Mouse (Mus musculus): ENCODE measurements around the gene Brsk2. TPM values are rescaled to one million over a fixed set of nuclear protein-coding genes. Genes with fewer than 3 reads are reported as not detected.

Gene Brsk2
- polyA plus RNA-seq, 1 experiment from 2014 or later = 21.0 TPM

- Histone ChIP-seq H3K9ac (no peak overlapping the region), H3K4me3 (no peak overlapping the region), H3K4me2 (replicated peaks) (no peak overlapping the region), H3K36me3 (no peaks in the 10 kb centered on the region; the same call in none of the 2 replicates), H3K27ac (no peak overlapping the region), H3K4me1 (peaks cover 4% of the 10 kb centered on the region; the same call in 1 of the 2 replicates), H3K9me3 (no peaks in the 10 kb centered on the region), H3K27me3 (replicated peaks) (no peaks in the 10 kb centered on the region)
- WGBS = 16% methylated on average over 2 of the region's 2 CpGs
- no peak for ATAC-seq (ENCODE audit: low FRiP score, low read depth)
These were observed 95.8 kb downstream of the Brsk2 start for GRCm38 (mm10) chr7:142045344-142045743.

- WGBS = 44% methylated on average over 1 of the region's 1 CpGs
- no peak overlapping the region for H3K9ac ChIP-seq
- H3K4me3 ChIP-seq = no peak overlapping the region
These were observed 96.4 kb downstream of the Brsk2 start for GRCm38 (mm10) chr7:142045932-142046331.

GRCm38 (mm10) chr7:142050536-142050935, 101.0 kb downstream of the Brsk2 start:
- no peaks in the 10 kb centered on the region for H3K27me3 ChIP-seq (replicated peaks)
- ATAC-seq (ENCODE audit: low FRiP score, low read depth) = no peak
- no peaks in the 10 kb centered on the region for H3K9me3 ChIP-seq
- 0 out of 2 replicates have a peak, but pooled peaks cover under 1% of the 10 kb centered on the region for H3K4me1 ChIP-seq
- H3K36me3 ChIP-seq = peaks cover 2% of the 10 kb centered on the region; the same call in 1 of the 2 replicates
- no peak overlapping the region for H3K9ac ChIP-seq
- no peak overlapping the region for H3K27ac ChIP-seq
- H3K4me2 ChIP-seq (replicated peaks) = no peak overlapping the region
- no peak overlapping the region for H3K4me3 ChIP-seq

More at GRCm38 (mm10) chr7:142045932-142046331, 96.4 kb downstream of the Brsk2 start:
- ATAC-seq (ENCODE audit: low FRiP score, low read depth) = no peak
- peaks cover 4% of the 10 kb centered on the region; the same call in 1 of the 2 replicates for H3K4me1 ChIP-seq
- H3K27ac ChIP-seq = no peak overlapping the region
- no peak overlapping the region for H3K4me2 ChIP-seq (replicated peaks)
- H3K27me3 ChIP-seq (replicated peaks) = no peaks in the 10 kb centered on the region
- H3K36me3 ChIP-seq = no peaks in the 10 kb centered on the region; the same call in none of the 2 replicates
- no peaks in the 10 kb centered on the region for H3K9me3 ChIP-seq

Small RNA genes within 50 kb of the gene (microRNA-seq; reads per million reads assigned to microRNA genes)
- 0.87 reads per million for gene Mir3104

Other genes with a start within 250 kb of the Brsk2 start
- gene Muc5ac, start 160.8 kb upstream of the Brsk2 start, polyA plus RNA-seq (2016; fragmentation: Nextera tagmentation; extraction: Ambion mirVana) = not detected in 2 replicates
- 0.01 and 0.03 TPM in 2 replicates for gene Muc5b, start 110.7 kb upstream of the Brsk2 start, polyA plus RNA-seq (2016; fragmentation: Nextera tagmentation; extraction: Ambion mirVana)
- 70.1 and 74.1 TPM in 2 replicates for gene Tollip, start 31.2 kb upstream of the Brsk2 start, polyA plus RNA-seq (2016; fragmentation: Nextera tagmentation; extraction: Ambion mirVana)
- gene Mob2, start 111.3 kb downstream of the Brsk2 start, polyA plus RNA-seq (2016; fragmentation: Nextera tagmentation; extraction: Ambion mirVana) = 51.3 and 52.2 TPM in 2 replicates
- 61.6 and 63.6 TPM in 2 replicates for gene Dusp8, start 146.1 kb downstream of the Brsk2 start, polyA plus RNA-seq (2016; fragmentation: Nextera tagmentation; extraction: Ambion mirVana)
- gene Gm45618, start 171.0 kb downstream of the Brsk2 start, polyA plus RNA-seq (2016; fragmentation: Nextera tagmentation; extraction: Ambion mirVana) = not detected in 2 replicates
- gene Gm39115, start 186.3 kb downstream of the Brsk2 start, polyA plus RNA-seq (2016; fragmentation: Nextera tagmentation; extraction: Ambion mirVana) = not detected in 2 replicates
- not detected in 2 replicates for gene Gm45337, start 194.9 kb downstream of the Brsk2 start, polyA plus RNA-seq (2016; fragmentation: Nextera tagmentation; extraction: Ambion mirVana)
- gene Gm29735, start 207.4 kb downstream of the Brsk2 start, polyA plus RNA-seq (2016; fragmentation: Nextera tagmentation; extraction: Ambion mirVana) = not detected in 2 replicates
- gene Gm4553, start 216.0 kb downstream of the Brsk2 start, polyA plus RNA-seq (2016; fragmentation: Nextera tagmentation; extraction: Ambion mirVana) = not detected in 2 replicates
- not detected in 2 replicates for gene Krtap5-2, start 226.3 kb downstream of the Brsk2 start, polyA plus RNA-seq (2016; fragmentation: Nextera tagmentation; extraction: Ambion mirVana)
- gene Gm10153, start 240.6 kb downstream of the Brsk2 start, polyA plus RNA-seq (2016; fragmentation: Nextera tagmentation; extraction: Ambion mirVana) = not detected in 2 replicates